Mouse (Mus musculus): ENCODE data around the gene Il17c.

The Il17c gene

DNA sequence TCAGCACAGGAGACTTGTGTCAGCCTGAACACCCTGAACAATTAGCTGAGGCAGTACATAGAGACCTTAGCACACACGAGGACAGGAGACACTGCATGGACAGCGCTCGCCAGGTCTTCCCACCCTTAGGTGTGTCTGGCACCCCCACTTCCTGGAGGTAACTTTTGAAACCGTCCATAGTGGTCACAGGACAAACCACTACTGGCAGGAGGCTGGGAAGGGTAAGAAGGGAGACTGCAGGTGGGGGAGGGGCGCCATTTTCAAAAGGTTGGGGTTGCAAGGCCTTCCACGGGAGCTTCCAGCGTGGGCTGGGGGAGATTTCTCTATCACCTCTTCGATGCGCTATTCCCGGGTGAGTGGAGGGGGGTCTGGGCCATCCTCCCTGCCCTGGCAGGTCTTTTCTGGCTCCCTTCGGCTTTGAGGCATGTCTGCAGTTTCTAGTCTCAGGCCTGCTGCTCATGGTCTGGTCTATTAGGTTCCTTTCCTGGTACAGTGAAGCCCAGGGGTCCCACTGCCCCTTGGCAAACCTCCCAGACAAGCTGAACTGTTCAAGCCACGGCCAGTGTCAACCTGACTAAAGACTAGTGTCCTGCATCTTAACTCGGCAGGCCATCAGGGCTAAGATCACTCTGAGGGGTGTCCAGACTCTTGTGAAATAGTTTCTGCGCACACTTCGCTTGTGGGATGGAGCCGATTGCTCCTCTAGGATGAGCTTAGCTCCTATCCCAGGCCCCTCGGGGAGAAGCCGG is 10.0 kb downstream of the Il17c start:
- DNase-seq: peak; percentile 51 to 77

DNA sequence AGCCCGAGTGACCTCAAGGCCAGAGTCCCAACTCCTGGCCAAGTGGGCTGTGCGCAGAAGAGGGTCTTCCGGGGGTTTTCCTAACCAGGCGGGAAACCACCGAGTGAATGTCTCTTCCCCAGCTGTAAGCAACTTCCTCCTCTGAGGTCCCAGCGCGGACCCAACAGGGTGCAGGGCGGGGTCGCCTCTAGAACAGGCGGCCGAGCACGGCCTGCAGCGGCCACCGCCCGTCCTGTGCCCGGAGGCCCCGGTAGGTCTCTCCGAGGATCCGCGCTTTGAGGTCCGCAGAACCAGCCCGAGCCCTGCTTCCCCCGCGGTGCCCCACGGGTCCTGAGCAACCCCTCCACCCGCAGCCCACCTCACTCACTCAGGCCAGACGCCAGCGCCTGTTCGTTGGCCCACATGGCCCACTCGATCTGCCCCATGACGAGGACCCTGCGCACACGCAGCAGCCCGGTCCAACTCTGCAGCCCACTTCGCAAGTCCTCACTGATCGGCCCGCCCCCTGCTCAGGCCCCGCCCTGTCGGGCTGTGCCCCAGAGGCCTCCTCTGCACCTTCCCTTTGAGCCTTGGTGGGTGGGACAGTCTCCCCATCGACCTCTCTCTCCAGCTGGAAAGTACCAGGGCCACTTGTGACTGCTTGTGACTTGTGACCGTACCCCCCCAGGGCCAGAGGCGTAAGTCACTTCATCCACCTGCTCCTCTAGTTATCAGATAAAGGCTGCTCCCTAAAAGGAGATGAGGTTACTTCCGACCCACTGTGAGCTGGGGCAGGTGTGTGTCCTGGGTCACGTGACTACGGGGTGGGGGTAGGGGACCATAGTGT is 10.8 kb downstream of the Il17c start, which contains the start of gene Cyba:
Cyba (minus strand) TSS at position 488 of the 826 bp plus-strand sequence.
- DNase-seq: peak; percentile 87 to 92

GRCm38 (mm10) chr8:122433269-122433905 is 11.6 kb downstream of the Il17c start:
- DNase-seq: no peak

DNA sequence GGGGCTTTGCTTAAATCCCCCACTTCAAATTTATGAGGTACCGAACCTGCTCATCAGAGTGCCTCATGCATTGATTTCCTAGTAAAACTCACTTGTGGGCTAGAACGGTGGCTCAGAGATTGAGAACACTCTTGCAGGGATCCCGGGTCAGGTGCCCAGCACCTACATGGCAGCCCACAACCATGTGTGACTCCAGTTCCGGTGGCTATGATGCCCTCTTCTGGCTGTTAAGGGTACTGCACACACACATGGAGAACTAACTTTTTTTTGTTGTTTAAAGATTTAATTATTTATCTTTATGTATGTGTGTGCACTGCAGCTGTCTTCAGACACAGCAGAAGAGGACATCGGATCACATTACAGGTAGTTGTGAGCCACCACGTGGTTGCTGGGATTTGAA is 13.6 kb downstream of the Il17c start:
- no peak for DNase-seq

GRCm38 (mm10) chr8:122436146-122436545 is 14.3 kb downstream of the Il17c start:
- no peak for DNase-seq

DNA sequence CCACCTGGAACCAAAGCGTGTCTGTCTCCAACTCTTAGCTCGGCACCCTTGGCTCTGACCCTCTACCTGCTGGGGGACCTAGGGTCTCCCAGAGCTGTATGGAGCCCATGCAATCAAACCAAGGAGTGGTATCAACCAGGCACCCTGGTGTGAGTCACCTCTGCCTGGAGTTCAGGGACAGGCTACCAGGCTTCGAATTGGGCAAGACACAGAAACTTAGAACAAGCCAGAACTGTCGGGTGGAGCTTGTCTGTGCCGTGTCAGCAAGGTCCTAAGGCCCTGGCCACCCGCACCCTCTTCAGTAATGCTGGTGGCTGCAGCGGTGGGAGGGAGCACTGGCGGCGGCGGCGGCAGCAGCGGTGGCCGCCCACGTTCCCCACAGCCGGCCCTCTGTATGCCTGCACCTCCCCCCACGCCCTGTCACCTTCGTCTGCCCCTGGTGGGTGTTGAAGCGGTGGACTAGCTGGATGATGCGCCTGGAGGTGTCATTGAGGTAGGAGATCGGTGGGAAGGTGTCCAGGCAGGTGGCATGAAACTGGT is 14.8 kb downstream of the Il17c start:
- no peak for DNase-seq

DNA sequence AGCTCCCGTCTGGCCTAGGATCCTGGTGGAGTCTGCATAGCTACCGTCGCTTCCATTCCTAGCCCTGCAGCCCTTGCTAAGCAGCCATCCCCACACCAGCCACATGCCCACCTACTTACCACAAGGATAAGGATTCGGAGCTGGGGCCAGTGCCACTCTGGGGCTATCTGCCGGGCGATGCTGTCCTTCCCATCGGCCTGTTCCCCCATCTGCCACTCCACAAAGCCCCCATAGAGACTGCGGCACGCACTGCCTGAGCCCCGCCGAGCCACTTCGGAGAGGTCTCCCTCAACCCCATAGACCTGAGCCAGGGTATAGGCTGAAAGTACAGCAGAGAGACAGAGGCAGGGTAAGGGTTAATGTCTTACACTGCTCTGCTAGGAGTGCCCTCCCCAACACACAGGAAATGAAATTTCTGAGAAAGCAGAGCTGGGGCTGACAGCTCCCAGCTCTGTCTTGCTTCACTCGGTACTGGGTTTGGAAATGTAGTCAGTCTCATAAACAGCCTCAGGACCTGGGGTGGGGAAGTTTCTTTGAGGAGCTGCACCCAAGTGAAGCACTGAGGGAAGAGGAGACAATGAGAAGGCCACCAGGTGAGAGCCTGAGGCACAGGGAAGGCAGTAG is 16.0 kb downstream of the Il17c start:
- DNase-seq: no peak

- DNase-seq: no peak
These were observed 17.5 kb downstream of the Il17c start for GRCm38 (mm10) chr8:122439336-122439735.

DNA sequence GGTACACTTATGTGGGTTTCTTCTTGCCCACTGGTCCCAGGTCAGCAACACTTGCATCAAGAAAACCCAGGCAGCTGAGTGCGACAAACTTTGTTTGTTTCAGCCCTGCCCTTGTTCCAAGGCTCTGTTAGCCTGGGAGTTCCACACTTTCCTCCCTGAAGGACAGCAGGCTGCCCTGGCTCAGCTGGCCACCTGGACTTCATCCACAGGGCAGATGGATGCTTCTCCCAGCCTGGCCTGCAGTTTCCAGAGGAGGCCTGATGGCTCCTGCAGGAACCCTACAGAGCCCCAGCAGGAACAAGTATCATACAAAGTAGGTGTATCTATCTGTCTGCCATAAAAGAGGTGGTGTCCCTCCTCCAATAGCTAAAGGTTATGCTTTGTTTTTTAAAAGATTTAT is 19.5 kb downstream of the Il17c start:
- DNase-seq: no peak

GRCm38 (mm10) chr8:122442356-122442755 is 20.5 kb downstream of the Il17c start:
- DNase-seq: no peak

- DNase-seq: no peak
These were observed 21.0 kb downstream of the Il17c start for GRCm38 (mm10) chr8:122442781-122443180.

- DNase-seq: peak; percentile 99 to 100
These were observed 21.6 kb downstream of the Il17c start, which contains the start of gene Mvd for GRCm38 (mm10) chr8:122443262-122444006. Gene Mvd (minus strand): TSS chr8:122443422.

DNA sequence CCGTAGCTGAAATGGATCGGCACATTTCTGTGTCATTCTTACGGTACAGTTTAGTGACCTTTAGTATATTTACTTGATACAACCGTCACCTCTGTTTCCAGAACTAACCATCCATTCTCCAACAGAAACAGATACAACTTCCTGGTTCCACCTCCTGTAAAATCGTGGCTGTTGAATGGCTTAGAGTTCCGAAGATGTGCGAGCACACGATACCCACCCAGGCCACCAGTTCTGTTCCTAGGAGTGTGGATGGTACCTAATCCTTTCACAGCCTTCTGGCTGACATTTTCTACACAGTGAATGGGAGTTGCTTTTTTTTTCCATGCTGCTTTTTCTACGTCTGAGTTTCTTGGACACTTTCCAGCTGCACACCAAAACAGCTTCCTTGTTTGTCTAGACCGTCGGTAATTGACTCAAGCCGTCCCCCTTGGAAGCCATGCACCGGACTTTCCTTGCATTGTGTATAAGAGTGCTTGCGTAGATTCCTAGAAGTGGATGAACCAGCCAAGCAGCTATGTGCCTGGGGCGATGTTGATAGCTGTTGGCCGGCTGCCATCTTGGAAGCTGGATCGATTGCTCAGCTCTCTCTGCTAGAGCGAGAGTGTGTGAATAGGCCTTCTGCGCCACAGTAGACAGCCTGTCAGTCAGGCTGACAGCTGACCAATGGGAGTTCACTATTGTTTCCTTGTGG is 22.4 kb downstream of the Il17c start:
- DNase-seq: peak; percentile 89

- no peak for DNase-seq
These were observed 23.4 kb downstream of the Il17c start for GRCm38 (mm10) chr8:122445203-122445602.

DNA sequence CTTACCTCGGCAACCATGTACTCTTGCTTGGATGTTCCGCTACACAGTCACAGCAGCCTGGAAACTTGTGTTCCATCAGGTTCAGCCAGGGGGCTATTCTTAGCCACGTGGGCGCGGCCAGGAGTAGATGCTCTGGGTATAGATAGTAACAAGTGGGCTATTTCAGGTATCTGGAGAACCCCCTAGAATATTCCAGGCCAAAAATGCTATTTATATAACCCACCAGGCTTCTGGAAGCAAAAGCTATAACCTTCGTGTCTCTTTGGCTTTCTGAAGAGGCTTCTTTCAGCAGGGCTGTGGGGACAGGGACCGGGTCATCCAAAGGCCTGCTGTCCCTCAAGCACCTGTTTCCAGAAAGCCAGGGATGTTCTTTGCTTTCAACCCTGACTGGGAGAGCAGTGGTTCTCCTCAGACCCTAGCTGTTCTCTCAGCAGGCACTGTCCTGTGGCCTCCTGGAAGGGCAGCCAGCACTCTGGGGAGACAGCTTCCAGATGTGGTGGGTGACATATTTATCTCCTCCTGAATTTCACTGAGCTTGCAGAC is 29.4 kb downstream of the Il17c start:
- DNase-seq: no peak

DNA sequence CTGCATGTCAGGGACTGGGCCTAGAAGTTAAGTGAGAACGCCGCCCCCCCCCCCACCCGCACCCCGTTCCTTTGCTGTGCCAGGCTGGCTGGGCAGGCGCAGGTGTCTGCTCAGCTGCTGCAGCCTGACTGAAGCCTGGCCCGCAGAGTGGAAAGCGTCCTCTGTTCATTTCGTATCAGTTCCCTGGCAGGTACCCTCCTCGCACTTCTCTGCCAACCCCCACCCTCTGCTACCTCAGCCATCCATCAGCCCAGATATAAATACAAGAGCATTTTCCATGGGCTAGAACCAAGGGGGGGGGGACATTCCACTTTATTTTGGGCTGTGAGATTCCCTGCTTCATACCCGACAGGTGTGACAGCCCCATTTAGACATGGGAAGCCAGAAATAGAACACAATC is 30.3 kb downstream of the Il17c start:
- DNase-seq: no peak

GRCm38 (mm10) chr8:122454409-122454808 is 32.6 kb downstream of the Il17c start:
- no peak for DNase-seq

DNA sequence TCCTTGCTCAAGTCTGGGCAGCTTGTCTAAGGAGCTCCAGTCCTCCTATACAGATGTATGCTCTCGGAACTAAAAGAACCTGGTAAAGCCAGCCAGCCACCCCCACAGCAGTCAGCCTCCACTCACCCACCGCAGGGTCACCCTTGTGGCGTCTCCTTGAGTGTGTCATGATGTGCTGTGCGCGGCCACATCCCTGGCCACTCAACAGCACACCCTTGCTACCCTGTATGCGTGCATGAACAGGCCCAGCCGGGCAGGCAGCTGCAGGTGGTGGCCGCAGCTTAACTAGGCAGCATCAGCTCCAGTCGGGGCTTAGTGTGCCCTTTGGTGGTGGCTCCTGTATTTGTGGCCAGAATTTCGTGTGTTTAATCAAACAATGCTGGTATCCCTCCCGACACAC is 35.4 kb downstream of the Il17c start:
- no peak for DNase-seq

GRCm38 (mm10) chr8:122459218-122459900 is 37.5 kb downstream of the Il17c start:
- DNase-seq: peak in 1 of 2 experiments; percentile 43

GRCm38 (mm10) chr8:122459990-122460389 is 38.2 kb downstream of the Il17c start:
- no peak for DNase-seq
